Mouse (Mus musculus) MEL (cell line): ENCODE results near the gene Ccdc63.

Experiments
- CHD1 ChIP-seq: IDR thresholded peaks from 2 replicates; pipeline ENCODE4 v1.6.1; 2012; ENCODE audit warnings: low read depth, mild to moderate bottlenecking, inconsistent platforms, low read length, improper control_type of control experiment
- CTCF ChIP-seq, 3 experiments: IDR thresholded peaks in 2 of 3; conservative IDR thresholded peaks in 1 of 3; 2 replicates each; pipeline ENCODE4 v1.5.1; 2011 to 2012; ENCODE audit warnings: low read length in 3 of 3, low read depth in 2 of 3, mild to moderate bottlenecking in 2 of 3, improper control_type of control experiment in 1 of 3, inconsistent platforms in 1 of 3, mixed read lengths in 1 of 3, moderate library complexity in 1 of 3; ENCODE audit not compliant: control insufficient read depth in 1 of 3, insufficient read depth in 1 of 3, poor library complexity in 1 of 3, severe bottlenecking in 1 of 3
- ELF1 ChIP-seq: IDR thresholded peaks from 2 replicates; pipeline ENCODE4 v1.6.1; 2014; ENCODE audit warnings: low read depth, mild to moderate bottlenecking, inconsistent platforms, low read length, improper control_type of control experiment, moderate library complexity
- EP300 ChIP-seq, 2 experiments: IDR thresholded peaks; 2 replicates each; pipeline ENCODE4 v1.6.1; 2011; ENCODE audit warnings: improper control_type of control experiment in 2 of 2, low read length in 2 of 2, low read depth in 1 of 2, mild to moderate bottlenecking in 1 of 2
- HCFC1 ChIP-seq: IDR thresholded peaks from 2 replicates; pipeline ENCODE4 v1.6.1; 2012; ENCODE audit warnings: low read depth, mild to moderate bottlenecking, inconsistent platforms, low read length, improper control_type of control experiment, moderate library complexity
- RAD21 ChIP-seq: IDR thresholded peaks from 2 replicates; pipeline ENCODE4 v1.6.1; 2011; ENCODE audit warnings: mild to moderate bottlenecking, low read depth, low read length, improper control_type of control experiment

DNA sequence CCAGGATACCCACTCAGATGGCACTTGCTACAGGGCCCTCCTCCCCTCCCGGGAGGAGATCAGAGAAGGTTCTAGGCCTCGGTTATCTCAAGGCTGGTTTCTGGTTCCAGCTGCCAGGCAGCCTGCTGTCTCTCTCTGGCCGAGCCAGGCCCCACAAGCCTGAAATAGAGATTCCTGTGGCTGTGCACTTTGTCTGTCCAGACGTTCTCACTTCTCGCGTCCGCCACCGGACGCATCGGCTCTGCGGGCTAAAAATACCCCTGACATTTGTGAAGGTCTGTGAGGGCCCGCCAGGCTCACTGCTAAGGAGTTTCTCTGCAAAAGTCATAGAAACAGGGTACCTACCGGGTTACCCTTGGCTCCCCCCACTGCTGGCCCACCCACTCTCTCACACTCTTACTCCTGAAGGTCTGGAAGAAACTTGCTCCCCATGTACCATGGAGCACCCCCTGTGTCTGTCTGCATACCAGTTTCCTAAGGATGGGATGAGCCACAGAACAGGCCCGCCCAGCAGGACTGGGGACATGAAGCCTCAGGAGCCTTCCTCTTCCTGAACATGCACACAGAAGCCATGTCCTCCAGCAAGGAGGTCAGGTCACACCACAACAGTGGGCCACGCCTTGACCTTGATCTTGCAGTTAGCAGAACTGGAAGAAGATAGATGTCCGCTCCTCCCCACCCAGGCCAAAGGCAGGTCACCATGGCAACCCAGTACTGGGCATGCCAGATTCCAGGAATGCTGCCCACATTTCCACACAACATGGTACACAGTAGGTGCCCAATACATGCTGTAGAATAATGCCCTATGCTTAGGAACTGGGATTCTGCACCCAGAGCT, 69.4 kb downstream of the Ccdc63 start:
- TF ChIP-seq ELF1 = no peak
- TF ChIP-seq CTCF (IDR thresholded peaks at IDR 0.05 in 2 of 3, conservative IDR thresholded peaks at IDR 0.05 in 1 of 3; ENCODE audit: control insufficient read depth in 1 of 3, insufficient read depth in 1 of 3, low read depth in 2 of 3, low read length in 3 of 3, poor library complexity in 1 of 3, severe bottlenecking in 1 of 3) = no peak
- no peak for TF ChIP-seq HCFC1
- TF ChIP-seq CHD1 = no peak
- no peak for TF ChIP-seq RAD21
- no peak for TF ChIP-seq EP300 (IDR thresholded peaks at IDR 0.05; ENCODE audit: low read depth in 1 of 2, low read length in 2 of 2)
